Mouse (Mus musculus) gonadal fat pad, adult 2 months (tissue): ENCODE data around the gene Zfp986. TPM values are rescaled to one million over a fixed set of nuclear protein-coding genes. Genes with fewer than 3 reads are reported as not detected.
"Not testable (repeated sequence)": the region's sequence is repeated elsewhere in the genome, so short reads cannot be mapped to it uniquely, and the experiment has no call there.

Experiments
- DNase-seq: peaks from one replicate; pipeline ENCODE4 v3.0.0-alpha.2; 2012; ENCODE audit warnings: low read depth
- polyA plus RNA-seq: library from polyadenylated mRNA; depleted of rRNA; stranded (reverse); fragments of >200 nt; gene quantifications from 2 replicates; pipeline ENCODE4 v1.2.3, GENCODE M21; 2012; rRNA removed

Zfp986 gene
- polyA plus RNA-seq: not detected in 2 replicates

- not testable (repeated sequence) for DNase-seq
Observed at GRCm38 (mm10) chr4:145868494-145868893, at the start of gene Zfp986. Zfp986 (plus strand) TSS chr4:145868794.

- DNase-seq: not testable (repeated sequence)
Observed at GRCm38 (mm10) chr4:145819946-145820345, 48.6 kb upstream of the Zfp986 start.

GRCm38 (mm10) chr4:145825606-145826005, 43.0 kb upstream of the Zfp986 start:
- DNase-seq: not testable (repeated sequence)

- DNase-seq: not testable (repeated sequence)
Observed at GRCm38 (mm10) chr4:145831328-145832062, 37.1 kb upstream of the Zfp986 start.

GRCm38 (mm10) chr4:145836300-145836862, 32.2 kb upstream of the Zfp986 start:
- DNase-seq: not testable (repeated sequence)

GRCm38 (mm10) chr4:145836863-145837440, 31.6 kb upstream of the Zfp986 start:
- DNase-seq: not testable (repeated sequence)

GRCm38 (mm10) chr4:145846793-145847192, 21.8 kb upstream of the Zfp986 start:
- DNase-seq: not testable (repeated sequence)

- not testable (repeated sequence) for DNase-seq
Observed at GRCm38 (mm10) chr4:145848183-145848890, 20.3 kb upstream of the Zfp986 start.

- not testable (repeated sequence) for DNase-seq
Observed at GRCm38 (mm10) chr4:145848891-145849214, 19.7 kb upstream of the Zfp986 start.

GRCm38 (mm10) chr4:145851421-145851820, 17.2 kb upstream of the Zfp986 start:
- DNase-seq: not testable (repeated sequence)

- not testable (repeated sequence) for DNase-seq
Observed at GRCm38 (mm10) chr4:145863872-145864271, 4.7 kb upstream of the Zfp986 start.

Other genes with a start within 250 kb of the Zfp986 start
- gene Zfp980, start 198.1 kb upstream of the Zfp986 start, polyA plus RNA-seq: 0.09 TPM in 1 of 2 replicates, not detected in the other
- gene Zfp987, start 228.5 kb downstream of the Zfp986 start, polyA plus RNA-seq: not detected in 2 replicates